Comparison of ENCODE assay signal across 8 mouse cellular contexts in genomic region chr14:57104106-57105023, GRCm38 (mm10). TPM values are rescaled to one million over a fixed set of nuclear protein-coding genes. Genes with fewer than 3 reads are reported as not detected.
DNase-seq lines count a peak whose midpoint lies in the region; ATAC-seq lines count a peak whose summit lies in the region.

Gjb2 (minus strand) TSS chr14:57104702.

- peak within 1 kb of the TSS; percentile 100 for H3K4me2 ChIP-seq in embryonic facial prominence, embryonic 14.5 days (ENCODE audit: low read depth, low read length)
- H3K4me2 ChIP-seq in hindbrain, embryonic 15.5 days, result peak within 1 kb of the TSS; percentile 100

- peak within 1 kb of the TSS; percentile 60 for H3K9ac ChIP-seq in embryonic facial prominence, embryonic 14.5 days (ENCODE audit: low read depth, low read length)
- peak within 1 kb of the TSS; percentile 50 for H3K9ac ChIP-seq in hindbrain, embryonic 15.5 days

- H3K9me3 ChIP-seq in embryonic facial prominence, embryonic 14.5 days (ENCODE audit: control insufficient read depth, low read length), result no peaks in the 10 kb centered on the region
- no peaks in the 10 kb centered on the region for H3K9me3 ChIP-seq in hindbrain, embryonic 15.5 days

- H3K27me3 ChIP-seq in embryonic facial prominence, embryonic 14.5 days (replicated peaks; ENCODE audit: control insufficient read depth, insufficient read depth, low read length), result peaks cover 69% of the 10 kb centered on the region
- H3K27me3 ChIP-seq in hindbrain, embryonic 15.5 days, result peaks cover 68% of the 10 kb centered on the region

- DNase-seq in ZHBTc4 (ENCODE audit: low read depth, low spot score), result peak; percentile 82
- peak; percentile 54 for DNase-seq in embryonic facial prominence, embryonic 14.5 days (ENCODE audit: low spot score)
- no peak for DNase-seq in left cerebral cortex, adult 8-10 months (ENCODE audit: low spot score in 2 of 2)
- peak; percentile 71 for DNase-seq in lung, postnatal 36 days
- DNase-seq in right cerebral cortex, postnatal 14 days, result peak; percentile 27
- no peak for DNase-seq in c-Kit-positive CD71-positive TER-119-positive erythroid progenitor cells, embryonic 14.5 days (ENCODE audit: low spot score)

- H3K4me1 ChIP-seq in embryonic facial prominence, embryonic 14.5 days (ENCODE audit: control insufficient read depth, insufficient read depth, low read length), result peaks cover 3% of the 10 kb centered on the region; the same call in 1 of the 2 replicates
- H3K4me1 ChIP-seq in hindbrain, embryonic 15.5 days (replicated peaks), result peaks cover 17% of the 10 kb centered on the region

- no peak within 1 kb of the TSS for H3K27ac ChIP-seq in embryonic facial prominence, embryonic 14.5 days (replicated peaks; ENCODE audit: low read depth, low read length)
- H3K27ac ChIP-seq in hindbrain, embryonic 15.5 days (replicated peaks), result no peak within 1 kb of the TSS

- H3K36me3 ChIP-seq in embryonic facial prominence, embryonic 14.5 days (ENCODE audit: control insufficient read depth, insufficient read depth, low read length), result no peaks in the 10 kb centered on the region
- H3K36me3 ChIP-seq in hindbrain, embryonic 15.5 days, result no peaks in the 10 kb centered on the region

- peak; percentile 51 for ATAC-seq in CD4-positive, CD25-positive, alpha-beta regulatory T cell, adult 4 months
- ATAC-seq in embryonic facial prominence, embryonic 14.5 days (ENCODE audit: low read depth), result peak; percentile 64
- peak; percentile 79 for ATAC-seq in hindbrain, embryonic 15.5 days (ENCODE audit: low FRiP score, low read depth)

- under 1% methylated on average over 55 of the region's 101 CpGs for WGBS in embryonic facial prominence, embryonic 14.5 days
- WGBS in hindbrain, embryonic 15.5 days, result under 1% methylated on average over 96 of the region's 101 CpGs

- peak within 1 kb of the TSS; percentile 66 for H3K4me3 ChIP-seq in embryonic facial prominence, embryonic 14.5 days (ENCODE audit: low read depth, low read length)
- peak within 1 kb of the TSS; percentile 61 for H3K4me3 ChIP-seq in hindbrain, embryonic 15.5 days

RNA-seq across cellular contexts. Expression of gene Gjb2, which starts in this region (rescaled TPM):
- 1 to 10 TPM; 5.2 to 6.0 TPM for polyA plus RNA-seq in CD4-positive, CD25-positive, alpha-beta regulatory T cell, adult 4 months (2017; shearing (Covaris generic))
- polyA plus RNA-seq in embryonic facial prominence, embryonic 14.5 days (2014; fragmentation: Nextera tagmentation; extraction: Ambion mirVana), result 30.5 and 47.2 TPM in 2 replicates
- polyA plus RNA-seq in hindbrain, embryonic 15.5 days (2015; fragmentation: Nextera tagmentation; extraction: Ambion mirVana), result 16.5 and 21.6 TPM in 2 replicates
- 10 to 100 TPM; 11.1 to 12.3 (median 11.3) TPM for total RNA-seq in left cerebral cortex, adult 8-10 months (2022)

Comparison
In these comparisons a context has a peak if more than half of its experiments do, and no peak if none do; other contexts are left out.
1. DNase-seq: peak in ZHBTc4 (single experiment), embryonic facial prominence, embryonic 14.5 days (single experiment), lung, postnatal 36 days (single experiment) and right cerebral cortex, postnatal 14 days (single experiment); none in left cerebral cortex, adult 8-10 months (0 of 2) and c-Kit-positive CD71-positive TER-119-positive erythroid progenitor cells, embryonic 14.5 days (single experiment).
2. Peak in every context shown above with its lines, with median percentiles within 50 percentile points of each other: ATAC-seq.